ENCODE assay signal across 9 mouse cellular contexts in the genomic region with DNA sequence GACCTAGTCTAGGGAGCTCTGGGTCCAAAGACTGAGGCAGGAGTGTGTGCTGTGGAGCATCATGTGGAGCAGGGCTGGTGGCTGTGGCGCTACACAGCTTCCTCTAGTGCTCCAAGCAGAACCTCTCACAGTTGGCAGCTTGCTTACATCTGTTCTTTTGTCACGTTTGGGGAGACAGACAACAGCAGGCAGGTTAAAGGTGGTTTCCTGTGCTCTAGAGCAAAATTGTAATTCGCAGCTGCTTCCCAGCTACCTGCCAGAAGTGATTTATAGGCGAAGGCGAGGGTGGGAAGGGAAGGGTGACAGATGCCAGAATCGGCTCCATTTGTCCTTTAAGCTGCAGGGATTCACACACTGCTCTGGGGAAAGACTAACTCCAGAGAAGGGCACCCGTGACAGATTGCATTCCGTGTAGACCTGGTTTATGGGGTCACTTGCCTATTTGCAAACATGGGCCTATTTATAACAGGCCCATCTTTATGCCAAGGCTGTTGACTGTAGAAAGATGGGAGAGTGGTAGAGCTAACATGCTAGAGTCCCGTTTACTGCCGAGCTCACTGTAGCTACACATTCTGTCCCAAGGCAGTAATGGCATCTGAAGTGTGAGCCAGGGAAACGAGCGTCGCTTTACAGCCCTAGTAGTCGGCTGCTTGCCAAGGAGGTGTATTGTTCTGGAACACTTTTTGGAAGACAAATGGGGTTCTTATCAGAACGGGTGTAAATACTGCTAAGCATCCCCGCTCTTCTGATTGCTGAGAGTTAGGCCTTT.
DNase-seq lines count a peak whose midpoint lies in the region; ATAC-seq lines count a peak whose summit lies in the region.
"Had no signal": no experiment of that assay in that cellular context is flagged by ENCODE, and none has a peak within 500 bp of the region (broad histone marks: within the 10 kb centered on the region; RNA-seq: fewer than 3 reads in every experiment).

No protein-coding gene starts in this region.

- no peak for ATAC-seq in heart, embryonic 11.5 days (replicated peaks; ENCODE audit: insufficient number of reproducible peaks, low FRiP score, low TSS enrichment)
- peak; percentile 79 for ATAC-seq in hindbrain, embryonic 13.5 days (ENCODE audit: low FRiP score)
- no peak for ATAC-seq in limb, embryonic 12.5 days (ENCODE audit: insufficient number of reproducible peaks, insufficient read depth, low FRiP score, low TSS enrichment, low read depth)

- no peak overlapping the region for H3K9ac ChIP-seq in heart, embryonic 11.5 days (ENCODE audit: low read depth, low read length)
- no peak overlapping the region for H3K9ac ChIP-seq in hindbrain, embryonic 13.5 days
- no peak overlapping the region for H3K9ac ChIP-seq in limb, embryonic 12.5 days (replicated peaks)

- WGBS in heart, embryonic 11.5 days (ENCODE audit: insufficient replicate concordance): 65% methylated on average over 16 of the region's 16 CpGs
- 50% methylated on average over 16 of the region's 16 CpGs for WGBS in hindbrain, embryonic 13.5 days
- WGBS in limb, embryonic 12.5 days: 23% methylated on average over 16 of the region's 16 CpGs

- peak; percentile 91 for DNase-seq in heart, adult 11 months
- peak; percentile 65 for DNase-seq in embryo, embryonic 10.5 days (ENCODE audit: low spot score)
- no peak for DNase-seq in layer of hippocampus, adult 8-10 months (ENCODE audit: low spot score in 2 of 2)
- no peak for DNase-seq in urinary bladder, postnatal 4 days (ENCODE audit: low spot score in 2 of 2)
- no peak for DNase-seq in adrenal gland, adult 8-10 months

- H3K9me3 ChIP-seq in heart, embryonic 11.5 days (replicated peaks; ENCODE audit: control insufficient read depth, low read length): no peaks in the 10 kb centered on the region
- H3K9me3 ChIP-seq in hindbrain, embryonic 13.5 days: no peaks in the 10 kb centered on the region
- H3K9me3 ChIP-seq in limb, embryonic 12.5 days: no peaks in the 10 kb centered on the region
- H3K9me3 ChIP-seq: megakaryocyte, embryonic 14.5 days had no signal

- no peak overlapping the region for H3K27ac ChIP-seq in heart, embryonic 11.5 days (ENCODE audit: low read depth, low read length)
- peak overlapping the region; percentile 77 for H3K27ac ChIP-seq in hindbrain, embryonic 13.5 days
- peak overlapping the region; percentile 59 for H3K27ac ChIP-seq in limb, embryonic 12.5 days

- H3K27me3 ChIP-seq in heart, embryonic 11.5 days (ENCODE audit: control insufficient read depth, insufficient read depth, low read length): no peaks in the 10 kb centered on the region
- H3K27me3 ChIP-seq in hindbrain, embryonic 13.5 days: no peaks in the 10 kb centered on the region
- no peaks in the 10 kb centered on the region for H3K27me3 ChIP-seq in limb, embryonic 12.5 days
- H3K27me3 ChIP-seq: megakaryocyte, embryonic 14.5 days had no signal

- H3K36me3 ChIP-seq in heart, embryonic 11.5 days (ENCODE audit: control insufficient read depth, insufficient read depth, low read length): peaks cover 11% of the 10 kb centered on the region
- H3K36me3 ChIP-seq in hindbrain, embryonic 13.5 days: peaks cover 52% of the 10 kb centered on the region
- H3K36me3 ChIP-seq in limb, embryonic 12.5 days: peaks cover 68% of the 10 kb centered on the region

- no peak overlapping the region for H3K4me3 ChIP-seq in heart, embryonic 11.5 days (ENCODE audit: low read depth, low read length)
- H3K4me3 ChIP-seq in hindbrain, embryonic 13.5 days: no peak overlapping the region
- H3K4me3 ChIP-seq in limb, embryonic 12.5 days (replicated peaks): no peak overlapping the region
- H3K4me3 ChIP-seq: megakaryocyte, embryonic 14.5 days had no signal

- H3K4me1 ChIP-seq in heart, embryonic 11.5 days (ENCODE audit: control insufficient read depth, insufficient read depth, low read length): no peaks in the 10 kb centered on the region
- H3K4me1 ChIP-seq in hindbrain, embryonic 13.5 days (replicated peaks): peaks cover 14% of the 10 kb centered on the region
- H3K4me1 ChIP-seq in limb, embryonic 12.5 days (replicated peaks): peaks cover 12% of the 10 kb centered on the region

- no peak overlapping the region for H3K4me2 ChIP-seq in heart, embryonic 11.5 days
- H3K4me2 ChIP-seq in hindbrain, embryonic 13.5 days: no peak overlapping the region
- H3K4me2 ChIP-seq in limb, embryonic 12.5 days: no peak overlapping the region

Comparison
In these comparisons a context has a peak if more than half of its experiments do, and no peak if none do; other contexts are left out.
1. DNase-seq: peak in heart, adult 11 months (single experiment) and embryo, embryonic 10.5 days (single experiment); none in layer of hippocampus, adult 8-10 months (0 of 2), urinary bladder, postnatal 4 days (0 of 2) and adrenal gland, adult 8-10 months (single experiment).